Mouse (Mus musculus) stomach, postnatal 0 days (tissue): ENCODE results near the gene Esyt2. TPM values are rescaled to one million over a fixed set of nuclear protein-coding genes. Genes with fewer than 3 reads are reported as not detected.

Experiments used
- ATAC-seq: fragments of 200-750 bp; cut with Nextera tagmentation; 2 replicates; pipeline ENCODE4 v1.8.0; 2017; ENCODE audit not compliant: low FRiP score, low TSS enrichment
- DNase-seq: peaks from one replicate; pipeline ENCODE4 v3.0.0-alpha.2; 2016; ENCODE audit warnings: low spot score
- H3K27ac ChIP-seq: fragments of 300-500 bp; sonication (generic); replicated peaks from 2 replicates; pipeline ENCODE4 v1.5.1; 2014; ENCODE audit warnings: mild to moderate bottlenecking, control low read depth
- H3K27me3 ChIP-seq: fragments of 300-500 bp; sonication (generic); 2 replicates; pipeline ENCODE4 v1.6.1; 2014; ENCODE audit warnings: low read length; ENCODE audit not compliant: control insufficient read depth, insufficient read depth
- H3K36me3 ChIP-seq: fragments of 300-500 bp; sonication (generic); 2 replicates; pipeline ENCODE4 v1.6.1; 2014; ENCODE audit warnings: low read length, mixed read lengths; ENCODE audit not compliant: control insufficient read depth, insufficient read depth
- H3K4me1 ChIP-seq: fragments of 300-500 bp; sonication (generic); replicated peaks from 2 replicates; pipeline ENCODE4 v1.6.1; 2014; ENCODE audit warnings: antibody characterized with exemption; ENCODE audit not compliant: control insufficient read depth, insufficient read depth
- H3K4me2 ChIP-seq: fragments of 300-500 bp; sonication (generic); replicated peaks from 2 replicates; pipeline ENCODE4 v1.6.1; 2014; ENCODE audit warnings: low read depth, mild to moderate bottlenecking, control low read depth, moderate library complexity
- H3K4me3 ChIP-seq: fragments of 300-500 bp; sonication (generic); 2 replicates; pipeline ENCODE4 v1.5.1; 2014; ENCODE audit warnings: low read depth, low read length, control low read depth
- H3K9ac ChIP-seq: fragments of 300-500 bp; sonication (generic); 2 replicates; pipeline ENCODE4 v1.6.1; 2014; ENCODE audit warnings: mild to moderate bottlenecking, low read length, control low read depth, mixed read lengths
- H3K9me3 ChIP-seq: fragments of 300-500 bp; sonication (generic); 2 replicates; pipeline ENCODE4 v1.6.1; 2016; ENCODE audit warnings: low read length; ENCODE audit not compliant: control insufficient read depth
- CTCF ChIP-seq: IDR thresholded peaks from 2 replicates; pipeline ENCODE4 v1.5.1; 2016; ENCODE audit warnings: antibody characterized with exemption, low read depth, mild to moderate bottlenecking, moderate library complexity
- EP300 ChIP-seq: optimal IDR thresholded peaks from 2 replicates; pipeline ENCODE3; 2016; ENCODE audit warnings: antibody characterized with exemption
- WGBS: fragments of 180-500 bp; shearing (Covaris S2); extraction: QIAGEN DNeasy Blood & Tissue Kit; methylation state at CpG from one replicate; pipeline ENCODE4 v1.1.7; 2014; 5-methylcytosine and 5-hydroxymethylcytosine counted together
- polyA plus RNA-seq: library from polyadenylated mRNA; unstranded; fragments of >200 nt; fragmentation: Nextera tagmentation; extraction: Ambion mirVana; gene quantifications from 2 replicates; pipeline ENCODE4 v1.2.1, GENCODE M21; 2015

Esyt2 gene
- polyA plus RNA-seq, 1 experiment from 2014 or later = 17.0 TPM

DNA sequence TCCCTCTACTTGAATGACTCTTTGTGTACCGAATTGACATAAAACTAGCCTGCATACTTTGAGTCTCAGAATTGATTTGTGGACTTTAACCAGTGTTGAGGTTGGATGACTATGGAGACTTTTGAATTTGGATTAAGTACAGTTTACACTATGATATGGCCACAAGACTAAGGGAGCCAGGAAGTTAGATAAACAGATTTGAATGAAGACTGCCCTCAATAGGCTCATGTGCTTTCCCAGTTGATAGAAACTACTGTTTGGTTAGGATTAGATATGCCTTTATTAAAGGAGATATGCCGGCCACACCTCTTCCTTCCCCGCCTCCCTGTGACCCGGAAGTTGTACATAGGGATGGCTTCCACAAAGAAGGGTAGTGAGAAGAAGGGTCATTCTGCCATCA, 5.4 kb upstream of the Esyt2 start:
- TF ChIP-seq CTCF = no peak
- TF ChIP-seq EP300 = no peak
- Histone ChIP-seq H3K4me2 (no peak overlapping the region), H3K9me3 (no peaks in the 10 kb centered on the region), H3K9ac (no peak overlapping the region), H3K27me3 (no peaks in the 10 kb centered on the region), H3K4me1 (no peaks in the 10 kb centered on the region), H3K4me3 (no peak overlapping the region), H3K36me3 (no peaks in the 10 kb centered on the region), H3K27ac (0 out of 2 replicates have a peak overlapping the region, but pooled peaks have one; percentile 13)
- ATAC-seq (peak; percentile 85), DNase-seq (peak; percentile 58)
- 55% methylated on average over 4 of the region's 4 CpGs for WGBS

DNA sequence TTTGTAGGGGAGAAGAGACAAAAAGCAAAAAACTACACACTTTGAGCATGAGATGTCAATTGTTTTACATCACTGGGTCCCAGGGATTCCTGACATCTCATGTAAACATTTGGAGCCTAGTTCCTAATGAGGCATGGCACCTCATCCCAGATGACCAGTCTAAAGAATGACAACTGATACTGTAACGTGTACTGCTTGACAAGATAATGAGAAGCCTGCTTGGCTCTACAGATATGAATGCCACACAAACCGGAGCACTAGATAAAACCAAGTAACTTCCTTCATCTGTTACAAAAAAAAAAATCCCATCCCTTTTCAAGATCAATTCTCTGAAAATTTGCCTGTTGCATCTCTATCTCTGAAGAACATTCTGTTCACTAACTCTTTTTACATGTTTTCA, 4.0 kb upstream of the Esyt2 start:
- H3K9ac ChIP-seq = no peak overlapping the region
- H3K4me1 ChIP-seq = no peaks in the 10 kb centered on the region
- DNase-seq (no peak), ATAC-seq (no peak)
- no peak overlapping the region for H3K4me2 ChIP-seq
- no peaks in the 10 kb centered on the region for H3K9me3 ChIP-seq
- no peak overlapping the region for H3K27ac ChIP-seq
- H3K27me3 ChIP-seq = no peaks in the 10 kb centered on the region
- TF ChIP-seq CTCF (no peak), EP300 (no peak)
- WGBS = 64% methylated on average over 2 of the region's 2 CpGs
- no peaks in the 10 kb centered on the region for H3K36me3 ChIP-seq
- no peak overlapping the region for H3K4me3 ChIP-seq

DNA sequence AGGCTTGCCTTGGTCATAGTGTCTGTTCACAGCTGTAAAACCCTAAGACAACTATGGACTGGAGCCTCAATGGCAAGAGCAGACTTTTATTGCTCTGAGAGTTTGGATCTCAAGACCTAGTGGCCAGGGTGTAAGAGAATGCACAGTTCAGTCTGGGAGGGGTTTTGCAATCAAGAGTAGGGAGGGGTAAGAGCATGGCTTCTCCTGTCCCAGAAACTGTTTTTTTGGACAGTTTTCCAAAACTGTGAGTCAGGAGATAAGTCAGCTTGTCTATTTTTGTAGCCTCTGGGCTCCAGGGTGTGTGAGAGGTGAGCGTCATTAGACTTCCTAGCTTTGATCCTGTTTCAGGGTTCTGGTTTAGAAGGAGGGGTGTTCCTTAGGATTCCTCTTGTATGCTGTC, 2.5 kb upstream of the Esyt2 start:
- Histone ChIP-seq H3K9me3 (no peaks in the 10 kb centered on the region), H3K27ac (no peak overlapping the region), H3K27me3 (no peaks in the 10 kb centered on the region), H3K4me2 (no peak overlapping the region), H3K36me3 (no peaks in the 10 kb centered on the region), H3K9ac (no peak overlapping the region), H3K4me1 (no peaks in the 10 kb centered on the region), H3K4me3 (no peak overlapping the region)
- no peak for TF ChIP-seq EP300
- no peak for TF ChIP-seq CTCF
- DNase-seq = no peak
- ATAC-seq = no peak
- 92% methylated on average over 1 of the region's 1 CpGs for WGBS

DNA sequence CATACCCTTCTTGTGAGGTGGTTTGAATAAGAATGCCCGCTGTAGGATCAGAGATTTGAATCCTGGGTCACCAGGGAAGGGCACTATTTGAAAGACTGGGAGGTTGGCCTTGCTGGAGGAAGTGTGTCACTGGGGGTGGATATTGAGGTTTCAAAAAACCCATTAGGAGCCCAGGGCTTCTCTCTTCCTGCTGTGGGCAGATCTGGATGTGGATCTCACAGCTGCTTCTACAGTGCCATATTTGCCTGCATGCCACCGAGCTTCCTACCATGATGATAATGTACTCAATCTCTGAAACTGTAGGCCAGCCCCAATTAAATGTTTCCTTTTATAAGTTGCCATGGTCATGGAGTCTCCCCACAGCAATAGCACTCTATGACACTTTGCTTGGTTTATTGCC, 1.8 kb upstream of the Esyt2 start:
- TF ChIP-seq EP300 = no peak
- TF ChIP-seq CTCF = no peak

DNA sequence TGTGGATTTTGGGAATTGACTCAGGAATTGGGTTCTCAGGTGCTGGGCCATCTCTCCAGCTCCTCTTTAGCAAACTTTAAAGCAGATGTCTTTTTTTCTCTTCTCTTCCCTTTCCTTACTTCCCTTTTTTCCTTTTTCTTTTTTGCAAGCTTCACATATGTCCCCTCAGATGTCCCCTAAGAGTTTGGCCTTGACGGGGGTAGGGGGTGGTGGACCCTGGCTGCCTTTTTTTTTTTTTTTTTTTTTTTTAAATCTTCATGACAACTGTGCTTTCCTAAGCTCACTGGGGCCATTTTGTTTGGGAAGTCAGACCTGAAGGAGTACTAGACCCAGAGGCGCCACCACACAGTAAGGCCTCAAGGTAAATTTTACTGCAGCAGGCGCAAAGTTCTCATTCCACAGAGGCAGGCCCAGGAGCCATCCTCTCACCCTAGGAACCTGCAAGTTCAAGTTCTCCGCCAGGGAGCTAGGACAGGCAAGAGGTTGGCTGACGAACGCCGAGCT, 795 bp upstream of the Esyt2 start:
- H3K36me3 ChIP-seq = no peaks in the 10 kb centered on the region
- H3K4me2 ChIP-seq = peak overlapping the region; percentile 88
- no peaks in the 10 kb centered on the region for H3K9me3 ChIP-seq
- H3K9ac ChIP-seq = peak overlapping the region; percentile 99
- H3K4me1 ChIP-seq = no peaks in the 10 kb centered on the region
- H3K4me3 ChIP-seq = peak overlapping the region; percentile 100
- no peak for TF ChIP-seq EP300
- no peak for TF ChIP-seq CTCF
- no peaks in the 10 kb centered on the region for H3K27me3 ChIP-seq
- ATAC-seq (peak; percentile 5), DNase-seq (no peak)
- H3K27ac ChIP-seq = peak overlapping the region; percentile 98
- WGBS = 6% methylated on average over 7 of the region's 7 CpGs

More for the DNA sequence above, 1.8 kb upstream of the Esyt2 start:
- Histone ChIP-seq H3K27ac (no peak overlapping the region), H3K9me3 (no peaks in the 10 kb centered on the region), H3K27me3 (no peaks in the 10 kb centered on the region), H3K36me3 (no peaks in the 10 kb centered on the region), H3K4me1 (no peaks in the 10 kb centered on the region), H3K4me3 (no peak overlapping the region), H3K9ac (no peak overlapping the region), H3K4me2 (no peak overlapping the region)
- 92% methylated on average over 2 of the region's 2 CpGs for WGBS
- DNase-seq (no peak), ATAC-seq (no peak)

DNA sequence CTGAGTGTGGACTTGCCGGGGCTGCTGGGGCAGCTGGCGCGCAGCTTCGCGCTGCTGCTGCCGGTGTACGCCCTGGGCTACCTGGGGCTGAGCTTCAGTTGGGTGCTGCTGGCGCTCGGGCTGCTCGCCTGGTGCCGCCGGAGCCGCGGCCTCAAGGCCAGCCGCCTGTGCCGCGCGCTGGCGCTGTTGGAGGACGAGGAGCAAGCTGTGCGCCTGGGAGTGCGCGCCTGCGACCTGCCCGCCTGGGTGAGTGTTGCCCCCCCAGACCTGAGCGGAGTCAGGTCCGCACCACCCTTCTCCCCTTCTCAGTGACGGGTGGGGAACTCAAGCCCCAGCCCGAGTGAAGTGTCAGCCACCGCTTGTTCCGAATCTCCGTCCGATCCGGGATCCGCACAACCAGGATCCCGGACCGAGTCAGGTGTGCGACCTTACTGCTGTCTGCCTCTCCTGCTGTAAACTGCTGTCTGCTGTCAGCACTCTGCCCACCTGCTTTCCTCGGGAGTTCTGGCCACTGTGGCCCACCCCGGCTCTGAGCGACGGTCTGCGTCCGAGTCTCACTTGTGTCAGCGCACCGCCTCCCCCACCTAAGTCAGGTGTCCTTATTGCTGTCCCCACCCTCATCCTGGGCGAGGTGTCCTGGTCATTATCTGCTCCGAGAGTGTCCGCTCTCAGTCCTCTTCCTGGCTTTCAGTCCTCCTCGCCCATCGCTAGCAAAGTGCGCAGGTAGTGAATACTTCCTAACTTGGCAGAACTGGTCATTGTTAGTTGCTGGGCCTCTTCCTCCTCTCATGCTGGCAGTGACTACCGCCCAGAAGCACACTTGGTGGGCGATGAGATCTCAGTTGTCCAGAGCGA, 658 bp downstream of the Esyt2 start:
- Histone ChIP-seq H3K4me1 (no peaks in the 10 kb centered on the region), H3K9ac (peak overlapping the region; percentile 99), H3K4me2 (peak overlapping the region; percentile 88), H3K9me3 (no peaks in the 10 kb centered on the region), H3K36me3 (no peaks in the 10 kb centered on the region), H3K27ac (peak overlapping the region; percentile 98), H3K4me3 (peak overlapping the region; percentile 100), H3K27me3 (no peaks in the 10 kb centered on the region)
- TF ChIP-seq EP300 (no peak), CTCF (no peak)
- ATAC-seq = peak; percentile 53
- DNase-seq = peak; percentile 50
- WGBS = under 1% methylated on average over 42 of the region's 55 CpGs
